Mouse (Mus musculus): ENCODE results near the gene Zfp626. TPM values are rescaled to one million over a fixed set of nuclear protein-coding genes. Genes with fewer than 3 reads are reported as not detected.

The Zfp626 gene
- polyA plus RNA-seq, 1 experiment, result 0.01 TPM

GRCm38 (mm10) chr7:27818526-27819110 is 11.6 kb downstream of the Zfp626 start:
- Histone ChIP-seq H3K27me3 (ENCODE audit: control insufficient read depth) (no peaks in the 10 kb centered on the region), H3K9me3 (ENCODE audit: control insufficient read depth, low read length) (no peaks in the 10 kb centered on the region), H3K36me3 (ENCODE audit: control insufficient read depth) (peaks cover 37% of the 10 kb centered on the region), H3K4me3 (replicated peaks) (no peak overlapping the region), H3K4me1 (ENCODE audit: control insufficient read depth) (no peaks in the 10 kb centered on the region)
- no peak for TF ChIP-seq TAL1 (IDR thresholded peaks at IDR 0.05; ENCODE audit: low read length)
- no peak for TF ChIP-seq GATA1 (IDR thresholded peaks at IDR 0.05; ENCODE audit: low read length)

DNA sequence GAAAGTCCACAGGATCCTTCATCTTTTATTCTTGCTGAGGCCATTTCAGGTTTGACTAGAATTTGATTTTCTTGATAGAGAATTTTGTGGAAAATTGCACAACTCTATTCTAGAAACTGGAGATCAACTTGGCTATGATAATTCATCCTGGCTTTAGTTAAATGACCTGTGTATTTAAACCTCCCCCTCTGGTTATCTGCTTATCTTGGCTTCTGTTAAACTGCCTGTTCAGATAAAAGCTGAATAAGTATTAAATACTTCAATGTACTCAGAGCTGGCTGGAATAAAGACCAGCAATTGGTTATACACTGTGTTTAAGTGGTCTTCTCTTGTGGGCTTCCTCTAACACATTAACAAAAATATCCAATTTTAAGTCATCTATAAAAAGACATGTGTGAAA is 15.6 kb downstream of the Zfp626 start:
- H3K9me3 ChIP-seq (ENCODE audit: control insufficient read depth, low read length), result peaks cover 9% of the 10 kb centered on the region
- H3K36me3 ChIP-seq (ENCODE audit: control insufficient read depth), result peaks cover 22% of the 10 kb centered on the region
- no peaks in the 10 kb centered on the region for H3K4me1 ChIP-seq (ENCODE audit: control insufficient read depth)
- no peak overlapping the region for H3K4me3 ChIP-seq (replicated peaks)
- TF ChIP-seq GATA1 (IDR thresholded peaks at IDR 0.05; ENCODE audit: low read length) (no peak), TAL1 (IDR thresholded peaks at IDR 0.05; ENCODE audit: low read length) (no peak)
- H3K27me3 ChIP-seq (ENCODE audit: control insufficient read depth), result no peaks in the 10 kb centered on the region

DNA sequence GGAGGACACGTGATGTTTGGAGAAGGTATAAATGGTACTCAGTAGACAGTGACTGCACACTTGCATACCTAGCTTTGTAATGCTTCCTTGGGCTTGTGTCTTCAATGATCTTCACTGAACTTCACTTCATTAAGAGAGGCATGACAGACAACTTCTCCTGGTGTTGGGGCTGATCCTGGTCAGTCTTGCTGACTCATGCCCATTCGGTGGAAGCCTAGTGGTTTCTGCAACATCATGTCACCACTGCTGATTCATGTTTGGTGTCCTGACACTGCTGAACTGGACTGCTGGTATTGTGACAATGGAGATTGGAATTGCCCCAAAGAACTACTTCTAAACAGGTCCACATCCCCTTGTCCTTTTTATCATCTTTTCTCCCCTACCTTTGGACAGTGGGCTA is 27.1 kb downstream of the Zfp626 start:
- Histone ChIP-seq H3K36me3 (ENCODE audit: control insufficient read depth) (no peaks in the 10 kb centered on the region), H3K4me1 (ENCODE audit: control insufficient read depth) (peaks cover 11% of the 10 kb centered on the region), H3K4me3 (replicated peaks) (no peak overlapping the region), H3K9me3 (ENCODE audit: control insufficient read depth, low read length) (no peaks in the 10 kb centered on the region), H3K27me3 (ENCODE audit: control insufficient read depth) (no peaks in the 10 kb centered on the region; the same call in 1 of the 2 replicates)
- TF ChIP-seq TAL1 (IDR thresholded peaks at IDR 0.05; ENCODE audit: low read length) (no peak), GATA1 (IDR thresholded peaks at IDR 0.05; ENCODE audit: low read length) (no peak)

DNA sequence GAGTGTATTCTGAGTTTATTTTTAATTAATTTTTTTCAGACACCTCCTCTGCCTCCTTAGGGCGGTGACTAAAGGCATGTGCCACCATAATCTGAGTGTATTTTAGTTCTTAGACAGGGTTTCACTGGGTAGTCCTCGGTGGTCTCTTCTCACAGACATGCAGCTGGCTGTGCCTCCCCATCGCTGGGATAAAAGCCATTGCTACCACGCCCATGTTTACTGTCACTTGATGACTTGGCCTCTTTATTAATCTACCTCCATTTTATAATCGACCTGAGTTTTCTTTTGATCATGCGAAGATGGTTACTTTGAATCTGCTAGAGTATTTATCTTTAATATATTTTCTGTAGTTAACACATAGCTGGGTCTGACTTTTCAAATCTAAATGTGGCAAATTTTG is 30.9 kb downstream of the Zfp626 start:
- TF ChIP-seq TAL1 (IDR thresholded peaks at IDR 0.05; ENCODE audit: low read length) (no peak), GATA1 (IDR thresholded peaks at IDR 0.05; ENCODE audit: low read length) (no peak)
- Histone ChIP-seq H3K4me3 (replicated peaks) (peak overlapping the region; percentile 65), H3K27me3 (ENCODE audit: control insufficient read depth) (no peaks in the 10 kb centered on the region), H3K9me3 (ENCODE audit: control insufficient read depth, low read length) (no peaks in the 10 kb centered on the region), H3K4me1 (ENCODE audit: control insufficient read depth) (peaks cover 18% of the 10 kb centered on the region), H3K36me3 (ENCODE audit: control insufficient read depth) (no peaks in the 10 kb centered on the region)

- H3K9me3 ChIP-seq (ENCODE audit: control insufficient read depth, low read length), result no peaks in the 10 kb centered on the region
- peaks cover 18% of the 10 kb centered on the region for H3K4me1 ChIP-seq (ENCODE audit: control insufficient read depth)
- no peaks in the 10 kb centered on the region for H3K27me3 ChIP-seq (ENCODE audit: control insufficient read depth)
- TF ChIP-seq GATA1 (IDR thresholded peaks at IDR 0.05; ENCODE audit: low read length) (no peak), TAL1 (IDR thresholded peaks at IDR 0.05; ENCODE audit: low read length) (no peak)
- no peaks in the 10 kb centered on the region for H3K36me3 ChIP-seq (ENCODE audit: control insufficient read depth)
- H3K4me3 ChIP-seq (replicated peaks), result peak within 1 kb of the TSS; percentile 65
These were observed 31.6 kb downstream of the Zfp626 start, which contains the start of gene Zfp59 for GRCm38 (mm10) chr7:27838323-27839249. TSS of gene Zfp59 (plus strand) at chr7:27838607.

GRCm38 (mm10) chr7:27839596-27839995 is 32.6 kb downstream of the Zfp626 start:
- H3K4me1 ChIP-seq (ENCODE audit: control insufficient read depth), result peaks cover 18% of the 10 kb centered on the region
- H3K36me3 ChIP-seq (ENCODE audit: control insufficient read depth), result peaks cover under 1% of the 10 kb centered on the region
- no peaks in the 10 kb centered on the region for H3K27me3 ChIP-seq (ENCODE audit: control insufficient read depth)
- no peaks in the 10 kb centered on the region for H3K9me3 ChIP-seq (ENCODE audit: control insufficient read depth, low read length)
- TF ChIP-seq TAL1 (IDR thresholded peaks at IDR 0.05; ENCODE audit: low read length) (no peak), GATA1 (IDR thresholded peaks at IDR 0.05; ENCODE audit: low read length) (no peak)
- no peak overlapping the region for H3K4me3 ChIP-seq (replicated peaks)

- TF ChIP-seq TAL1 (IDR thresholded peaks at IDR 0.05; ENCODE audit: low read length), result no peak
- peaks cover 6% of the 10 kb centered on the region for H3K36me3 ChIP-seq (ENCODE audit: control insufficient read depth)
- H3K27me3 ChIP-seq (ENCODE audit: control insufficient read depth), result no peaks in the 10 kb centered on the region
- H3K4me3 ChIP-seq (replicated peaks), result no peak overlapping the region
- no peaks in the 10 kb centered on the region for H3K9me3 ChIP-seq (ENCODE audit: control insufficient read depth, low read length)
- peaks cover 18% of the 10 kb centered on the region for H3K4me1 ChIP-seq (ENCODE audit: control insufficient read depth)
These were observed 33.1 kb downstream of the Zfp626 start for GRCm38 (mm10) chr7:27840104-27840503.

- no peaks in the 10 kb centered on the region for H3K9me3 ChIP-seq (ENCODE audit: control insufficient read depth, low read length)
- H3K27me3 ChIP-seq (ENCODE audit: control insufficient read depth), result no peaks in the 10 kb centered on the region
- H3K4me1 ChIP-seq (ENCODE audit: control insufficient read depth), result peaks cover 30% of the 10 kb centered on the region
- no peak within 1 kb of the TSS for H3K4me3 ChIP-seq (replicated peaks)
- H3K36me3 ChIP-seq (ENCODE audit: control insufficient read depth), result peaks cover 8% of the 10 kb centered on the region
- TF ChIP-seq TAL1 (IDR thresholded peaks at IDR 0.05; ENCODE audit: low read length) (no peak), GATA1 (IDR thresholded peaks at IDR 0.05; ENCODE audit: low read length) (no peak)
These were observed 50.2 kb downstream of the Zfp626 start, which contains the start of gene Zfp607a for GRCm38 (mm10) chr7:27857227-27857626. TSS of gene Zfp607a (plus strand) at chr7:27857527.

Measured in erythroblast, embryonic 14.5 days (primary cell).